Mouse (Mus musculus): ENCODE results near the gene Klf13. TPM values are rescaled to one million over a fixed set of nuclear protein-coding genes. Genes with fewer than 3 reads are reported as not detected.

Gene Klf13
- total RNA-seq (2021): 100 to 1,000 TPM; 200 to 216 TPM
- long read RNA-seq, experiment 1, full-length matches to known transcripts: 7 of 37 reads
- long read RNA-seq, experiment 1, partial matches to known transcripts: 3 of 37 reads
- long read RNA-seq, experiment 1, other reads (novel, unspliced or antisense): 27 of 37 reads
- long read RNA-seq, experiment 2, full-length matches to known transcripts: 15 of 52 reads
- long read RNA-seq, experiment 2, partial matches to known transcripts: 1 of 52 reads
- long read RNA-seq, experiment 2, other reads (novel, unspliced or antisense): 36 of 52 reads

DNA sequence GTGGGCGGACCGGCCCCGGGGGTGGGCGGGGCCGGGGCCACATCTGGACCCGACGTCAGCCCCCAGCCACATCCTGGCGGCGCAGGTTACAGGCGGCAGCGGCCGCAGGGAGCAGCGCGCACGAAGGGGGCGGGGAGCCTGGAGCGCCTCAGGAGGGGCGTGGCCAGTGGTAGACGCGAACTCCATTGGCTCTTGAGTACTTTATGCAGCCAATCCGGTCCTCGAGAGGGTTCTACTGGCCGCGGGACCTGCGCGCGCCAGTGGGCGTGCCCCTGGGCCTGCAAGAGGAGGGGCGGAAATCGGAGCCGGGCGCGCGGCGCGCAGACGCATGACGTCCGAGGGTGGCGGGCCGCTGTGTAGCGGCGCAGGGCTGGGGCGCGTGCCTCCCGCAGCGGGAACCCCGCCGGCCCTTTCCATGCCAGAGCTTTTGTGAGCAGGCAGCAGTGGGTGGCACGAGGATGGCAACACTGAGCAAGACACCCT lies at the start of gene Klf13:
Gene Klf13, minus strand, starts transcription at position 2 of the 483 bp plus-strand sequence.
- Histone ChIP-seq H3K4me3 (peak within 1 kb of the TSS; percentile 94), H3K27ac (peak within 1 kb of the TSS; percentile 100)
- TF ChIP-seq CTCF (conservative IDR thresholded peaks at IDR 0.05): no peak
- peak; percentile 97 to 98 for DNase-seq (ENCODE audit: low spot score in 2 of 2)

- Histone ChIP-seq H3K27ac (peak overlapping the region; percentile 87), H3K4me3 (no peak overlapping the region)
- no peak for TF ChIP-seq CTCF (conservative IDR thresholded peaks at IDR 0.05)
- no peak for DNase-seq (ENCODE audit: low spot score in 2 of 2)
These were observed 49.7 kb upstream of the Klf13 start for GRCm38 (mm10) chr7:63988391-63988790.

GRCm38 (mm10) chr7:63986407-63987182 lies 47.9 kb upstream of the Klf13 start:
- TF ChIP-seq CTCF (conservative IDR thresholded peaks at IDR 0.05): no peak

GRCm38 (mm10) chr7:63985696-63986406 lies 47.1 kb upstream of the Klf13 start:
- no peak for TF ChIP-seq CTCF (conservative IDR thresholded peaks at IDR 0.05)
- H3K27ac ChIP-seq: peak overlapping the region; percentile 87
- H3K4me3 ChIP-seq: no peak overlapping the region
- no peak for DNase-seq (ENCODE audit: low spot score in 2 of 2)

More at GRCm38 (mm10) chr7:63986407-63987182, 47.9 kb upstream of the Klf13 start:
- DNase-seq (ENCODE audit: low spot score in 2 of 2): peak; percentile 68 to 81
- peak overlapping the region; percentile 87 for H3K27ac ChIP-seq
- H3K4me3 ChIP-seq: no peak overlapping the region

- DNase-seq (ENCODE audit: low spot score in 2 of 2): no peak
- no peak for TF ChIP-seq CTCF (conservative IDR thresholded peaks at IDR 0.05)
- H3K4me3 ChIP-seq: no peak overlapping the region
- H3K27ac ChIP-seq: peak overlapping the region; percentile 65; the same call in 1 of the 2 replicates
These were observed 46.6 kb upstream of the Klf13 start for GRCm38 (mm10) chr7:63985266-63985665.

DNA sequence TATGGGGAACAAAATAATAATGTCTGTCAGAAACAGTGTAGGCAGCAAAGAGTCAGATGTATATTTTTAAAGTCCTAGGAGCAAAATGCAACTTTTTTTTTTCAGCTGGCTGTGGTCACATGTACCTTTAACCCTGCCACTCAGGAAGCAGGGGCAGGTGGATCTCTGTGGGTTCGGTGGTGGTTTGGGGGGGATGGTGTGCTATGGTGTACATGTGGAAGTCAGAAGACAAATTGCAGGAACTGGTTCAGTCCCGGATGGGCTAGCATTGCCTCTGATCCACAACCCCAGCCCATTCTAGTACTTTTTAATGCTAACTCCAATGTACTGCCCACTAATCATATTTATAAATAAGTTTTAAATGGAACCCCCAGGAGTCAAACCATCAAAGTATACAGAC lies 45.6 kb upstream of the Klf13 start:
- TF ChIP-seq CTCF (conservative IDR thresholded peaks at IDR 0.05): no peak
- Histone ChIP-seq H3K4me3 (no peak overlapping the region), H3K27ac (peak overlapping the region; percentile 57; the same call in 1 of the 2 replicates)
- no peak for DNase-seq (ENCODE audit: low spot score in 2 of 2)

- no peak overlapping the region for H3K27ac ChIP-seq
- H3K4me3 ChIP-seq: no peak overlapping the region
- DNase-seq (ENCODE audit: low spot score in 2 of 2): no peak
- no peak for TF ChIP-seq CTCF (conservative IDR thresholded peaks at IDR 0.05)
These were observed 38.9 kb upstream of the Klf13 start for GRCm38 (mm10) chr7:63977631-63978030.

DNA sequence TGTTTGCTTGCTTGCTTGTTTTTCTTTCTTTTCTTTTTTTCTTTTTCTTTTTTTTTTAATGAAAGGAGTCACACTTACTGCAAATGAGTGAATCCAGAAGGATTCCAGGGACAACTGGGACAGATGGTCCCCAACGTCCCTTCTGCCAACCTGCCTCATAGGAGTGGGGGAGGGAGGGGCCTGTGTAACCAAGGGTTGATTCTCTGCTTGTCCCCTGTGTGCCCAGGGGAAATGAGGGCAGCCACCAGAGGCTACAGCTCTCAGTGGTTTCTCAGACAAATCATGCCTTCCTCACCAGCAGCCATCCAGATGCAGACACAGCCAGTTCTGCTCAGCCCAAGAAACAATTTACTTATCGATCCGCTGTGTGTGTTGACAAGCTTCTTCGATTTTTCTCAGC lies 32.3 kb upstream of the Klf13 start:
- no peak for TF ChIP-seq CTCF (conservative IDR thresholded peaks at IDR 0.05)
- DNase-seq (ENCODE audit: low spot score in 2 of 2): peak in 1 of 2 experiments; percentile 32
- H3K4me3 ChIP-seq: no peak overlapping the region
- peak overlapping the region; percentile 60; the same call in 1 of the 2 replicates for H3K27ac ChIP-seq

DNA sequence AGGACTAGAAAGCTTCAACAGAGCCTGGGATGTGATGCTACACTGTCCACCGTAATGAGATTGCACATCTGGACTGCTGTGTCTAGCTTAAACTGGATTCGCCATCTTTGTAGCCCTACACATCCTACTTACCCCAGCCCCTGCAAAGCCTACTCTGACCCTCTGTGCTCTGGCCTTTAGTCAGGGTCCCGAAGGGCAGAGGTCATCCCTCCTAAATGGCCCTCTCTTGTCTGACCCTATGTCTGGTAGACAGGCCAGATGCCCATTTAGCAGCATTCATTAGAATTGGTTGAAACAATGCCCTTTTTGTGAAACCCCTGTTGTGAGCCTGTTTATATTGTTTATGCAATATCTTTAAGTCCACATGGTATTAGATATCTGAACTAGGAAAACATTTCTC lies 31.2 kb upstream of the Klf13 start:
- H3K4me3 ChIP-seq: no peak overlapping the region
- DNase-seq (ENCODE audit: low spot score in 2 of 2): no peak
- TF ChIP-seq CTCF (conservative IDR thresholded peaks at IDR 0.05): no peak
- peak overlapping the region; percentile 60; the same call in 1 of the 2 replicates for H3K27ac ChIP-seq

- peak overlapping the region; percentile 87 for H3K27ac ChIP-seq
- DNase-seq (ENCODE audit: low spot score in 2 of 2): no peak
- TF ChIP-seq CTCF (conservative IDR thresholded peaks at IDR 0.05): no peak
- no peak overlapping the region for H3K4me3 ChIP-seq
These were observed 27.1 kb upstream of the Klf13 start for GRCm38 (mm10) chr7:63965635-63966418.

DNA sequence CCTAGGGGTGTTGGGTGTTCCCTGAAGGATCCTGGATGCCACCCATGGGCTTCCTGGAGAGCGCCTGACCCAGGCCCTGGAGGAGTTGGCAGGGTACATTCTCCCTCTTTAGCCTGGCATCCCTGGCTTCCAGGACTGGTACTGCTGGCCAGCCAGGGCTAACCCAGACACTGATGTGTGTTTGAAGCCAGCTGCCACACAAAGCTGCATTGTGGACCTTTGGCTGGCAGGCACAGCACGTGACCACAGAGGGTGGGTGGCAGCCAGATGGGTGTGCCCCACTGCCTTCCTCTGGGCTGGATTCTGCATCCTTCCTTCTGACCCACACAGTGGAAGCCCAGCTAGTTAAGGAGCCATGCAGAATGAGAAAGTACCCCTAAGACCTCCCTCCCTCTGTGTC lies 26.4 kb upstream of the Klf13 start:
- H3K4me3 ChIP-seq: no peak overlapping the region
- TF ChIP-seq CTCF (conservative IDR thresholded peaks at IDR 0.05): peak; percentile 78
- H3K27ac ChIP-seq: peak overlapping the region; percentile 87
- DNase-seq (ENCODE audit: low spot score in 2 of 2): peak; percentile 78 to 88

- no peak for DNase-seq (ENCODE audit: low spot score in 2 of 2)
- Histone ChIP-seq H3K4me3 (no peak overlapping the region), H3K27ac (no peak overlapping the region)
- no peak for TF ChIP-seq CTCF (conservative IDR thresholded peaks at IDR 0.05)
These were observed 25.4 kb upstream of the Klf13 start for GRCm38 (mm10) chr7:63964121-63964520.

All from layer of hippocampus, adult 2 months (tissue).